Mouse (Mus musculus) kidney, postnatal 25 days (tissue): ENCODE data around the gene Timm29.

Experiments
- DNase-seq, 2 experiments: peaks; one replicate each; pipeline ENCODE4 v3.0.0; 2021; ENCODE audit warnings: mixed read lengths in 2 of 2

Gene Timm29

GRCm38 (mm10) chr9:21592703-21593121, at the start of gene Timm29, which contains the start of gene Yipf2:
TSS of gene Timm29 (plus strand) at chr9:21592722.
TSS of gene Yipf2 (minus strand) at chr9:21592828.
- peak; percentile 92 to 94 for DNase-seq

- no peak for DNase-seq
Measured at GRCm38 (mm10) chr9:21545351-21545915, 47.1 kb upstream of the Timm29 start.

GRCm38 (mm10) chr9:21545916-21546788, 46.4 kb upstream of the Timm29 start:
- DNase-seq = peak; percentile 99

GRCm38 (mm10) chr9:21546789-21547074, 45.8 kb upstream of the Timm29 start, which contains the start of gene Carm1:
TSS of gene Carm1 (plus strand) at chr9:21546894.
- no peak for DNase-seq

GRCm38 (mm10) chr9:21547075-21547941, 45.2 kb upstream of the Timm29 start:
- peak; percentile 59 to 83 for DNase-seq

- no peak for DNase-seq
Measured at GRCm38 (mm10) chr9:21551049-21551448, 41.5 kb upstream of the Timm29 start.

- DNase-seq = no peak
Measured at GRCm38 (mm10) chr9:21553607-21554273, 38.8 kb upstream of the Timm29 start.

GRCm38 (mm10) chr9:21555198-21555742, 37.3 kb upstream of the Timm29 start:
- no peak for DNase-seq

- no peak for DNase-seq
Measured at GRCm38 (mm10) chr9:21556996-21557395, 35.5 kb upstream of the Timm29 start.

- DNase-seq = no peak
Measured at GRCm38 (mm10) chr9:21557556-21557955, 35.0 kb upstream of the Timm29 start.

- peak; percentile 41 to 49 for DNase-seq
Measured at GRCm38 (mm10) chr9:21558366-21558765, 34.2 kb upstream of the Timm29 start.

- DNase-seq = no peak
Measured at GRCm38 (mm10) chr9:21559151-21559550, 33.4 kb upstream of the Timm29 start.

GRCm38 (mm10) chr9:21564420-21564819, 28.1 kb upstream of the Timm29 start:
- no peak for DNase-seq

GRCm38 (mm10) chr9:21565004-21565586, 27.4 kb upstream of the Timm29 start:
- DNase-seq = no peak

- no peak for DNase-seq
Measured at GRCm38 (mm10) chr9:21566538-21566937, 26.0 kb upstream of the Timm29 start.

- DNase-seq = peak in 1 of 2 experiments; percentile 4
Measured at GRCm38 (mm10) chr9:21567051-21567450, 25.5 kb upstream of the Timm29 start.

GRCm38 (mm10) chr9:21568657-21569255, 23.8 kb upstream of the Timm29 start:
- peak in 1 of 2 experiments; percentile 30 for DNase-seq

- peak in 1 of 2 experiments; percentile 13 for DNase-seq
Measured at GRCm38 (mm10) chr9:21574012-21574801, 18.3 kb upstream of the Timm29 start.

- DNase-seq = no peak
Measured at GRCm38 (mm10) chr9:21575253-21575652, 17.3 kb upstream of the Timm29 start.

GRCm38 (mm10) chr9:21576286-21576685, 16.2 kb upstream of the Timm29 start:
- no peak for DNase-seq

GRCm38 (mm10) chr9:21578226-21578625, 14.3 kb upstream of the Timm29 start:
- DNase-seq = no peak
